Mouse (Mus musculus): ENCODE results near the gene Tyk2.

Tyk2 gene

GRCm38 (mm10) chr9:21113751-21114150, 17.3 kb downstream of the Tyk2 start:
- 92% methylated on average over 6 of the region's 6 CpGs for WGBS

- WGBS: 68% methylated on average over 23 of the region's 23 CpGs
These were observed 23.3 kb downstream of the Tyk2 start for GRCm38 (mm10) chr9:21107607-21108237.

DNA sequence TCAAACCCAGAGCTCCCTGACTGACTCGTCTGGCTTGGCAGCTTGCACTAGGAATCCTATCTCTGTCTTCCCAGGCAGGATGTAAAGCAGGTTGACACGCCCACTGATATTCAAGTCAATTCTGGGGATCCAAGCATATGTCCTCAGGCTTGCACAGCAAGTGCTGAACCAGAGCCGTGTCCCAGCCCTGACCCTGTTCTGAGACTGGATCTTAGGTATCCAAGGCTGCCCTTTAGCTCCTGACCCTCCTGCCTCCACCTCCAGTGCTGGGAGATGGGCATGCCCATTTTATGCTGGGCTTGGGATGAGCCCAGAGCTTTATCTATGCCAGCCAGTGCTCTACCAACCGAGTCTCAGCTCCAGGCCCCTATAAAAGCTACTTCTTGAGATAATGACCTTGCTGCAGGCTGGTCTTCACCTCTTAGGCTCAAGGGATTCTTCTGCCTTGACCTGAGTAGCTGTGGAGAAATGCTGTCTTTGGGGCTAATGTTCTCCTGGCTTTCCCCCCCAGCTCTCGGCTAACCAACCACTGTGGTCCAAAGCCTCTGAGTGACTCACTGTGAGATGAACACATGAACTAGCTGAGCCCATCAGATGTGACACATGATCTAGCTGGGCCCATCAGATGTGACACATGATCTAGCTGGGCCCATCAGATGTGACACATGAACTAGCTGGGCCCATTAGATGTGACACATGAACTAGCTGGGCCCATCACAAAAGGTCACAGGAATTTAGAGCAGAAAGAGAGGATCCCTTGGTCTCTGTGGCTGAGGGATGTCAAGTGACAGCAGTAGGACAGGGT, 25.1 kb downstream of the Tyk2 start:
- WGBS: 55% methylated on average over 5 of the region's 5 CpGs

DNA sequence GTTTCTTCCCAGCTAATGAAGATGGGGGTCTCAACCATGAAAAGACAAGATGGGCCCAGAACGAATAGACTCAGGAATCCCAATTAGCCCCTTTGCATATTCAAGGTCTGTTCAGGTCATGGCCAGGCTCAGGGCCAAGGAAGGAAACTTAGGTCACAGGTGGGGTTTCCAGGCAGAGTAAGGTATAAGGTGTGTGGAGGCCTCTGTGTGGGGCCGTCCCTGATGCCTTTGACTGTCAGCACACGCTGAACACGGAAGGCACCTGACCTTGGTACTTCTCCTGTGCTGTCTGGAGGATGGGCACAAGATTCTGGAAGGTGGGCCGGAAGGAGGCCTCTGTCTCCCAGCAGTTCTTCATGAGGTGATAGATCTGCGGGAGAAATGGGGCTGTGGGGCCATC, 26.2 kb downstream of the Tyk2 start:
- 85% methylated on average over 6 of the region's 6 CpGs for WGBS

- WGBS: 92% methylated on average over 2 of the region's 2 CpGs
These were observed 29.0 kb downstream of the Tyk2 start for GRCm38 (mm10) chr9:21102076-21102475.

DNA sequence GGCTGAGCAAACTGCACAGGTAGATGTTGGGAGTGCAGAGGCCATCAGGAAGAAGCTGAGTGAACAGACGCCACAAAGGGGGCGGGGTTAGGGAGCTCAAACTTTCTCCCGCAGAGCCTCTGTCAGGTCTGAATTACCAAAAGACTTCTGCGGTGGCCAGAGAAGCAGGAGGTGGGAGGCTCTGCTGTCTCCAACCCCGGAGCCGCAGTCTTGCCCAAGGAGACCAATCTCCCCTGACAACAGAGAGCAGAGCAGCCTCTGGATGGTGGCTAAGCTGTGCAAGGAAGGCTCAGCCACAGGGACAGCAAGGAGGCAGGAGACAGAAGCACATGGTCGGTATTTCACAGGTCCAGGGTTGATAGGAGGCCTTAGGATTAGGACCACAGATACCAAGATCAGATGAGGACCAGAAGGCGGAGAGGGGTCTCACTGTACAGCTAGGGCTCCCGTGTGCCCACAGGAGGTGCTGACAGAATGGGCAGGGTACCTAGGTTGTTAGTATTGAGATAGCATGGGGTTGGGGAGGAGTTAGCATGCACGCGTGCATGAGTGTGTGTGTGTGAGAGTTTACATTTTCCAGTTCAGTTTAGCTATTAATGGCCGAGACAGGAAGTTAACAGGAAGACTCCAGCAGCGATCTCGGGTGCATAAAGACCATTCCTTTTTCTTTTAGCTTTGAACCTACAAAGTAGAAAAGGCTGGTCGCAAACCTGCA, 30.4 kb downstream of the Tyk2 start:
- WGBS: 55% methylated on average over 15 of the region's 15 CpGs

DNA sequence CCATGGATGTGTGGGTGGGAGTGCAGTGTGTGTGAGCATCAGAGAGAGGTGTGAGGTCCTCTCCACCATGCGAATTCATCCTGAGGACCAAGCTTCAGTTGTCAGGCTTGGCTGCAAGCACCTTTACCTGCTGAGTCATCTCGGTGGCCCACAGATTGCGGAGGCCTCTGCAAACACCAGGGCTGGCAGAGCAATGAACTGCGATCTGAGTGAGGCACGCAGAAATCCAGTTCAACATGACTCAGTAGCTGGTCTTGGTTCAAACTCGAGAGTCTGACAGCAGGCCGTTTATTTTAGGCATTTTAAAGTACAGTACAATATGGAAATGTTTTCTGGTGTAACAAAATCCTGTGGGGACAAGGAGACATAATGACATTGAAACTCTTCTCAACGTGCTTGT, 33.2 kb downstream of the Tyk2 start:
- WGBS: 45% methylated on average over 8 of the region's 8 CpGs

DNA sequence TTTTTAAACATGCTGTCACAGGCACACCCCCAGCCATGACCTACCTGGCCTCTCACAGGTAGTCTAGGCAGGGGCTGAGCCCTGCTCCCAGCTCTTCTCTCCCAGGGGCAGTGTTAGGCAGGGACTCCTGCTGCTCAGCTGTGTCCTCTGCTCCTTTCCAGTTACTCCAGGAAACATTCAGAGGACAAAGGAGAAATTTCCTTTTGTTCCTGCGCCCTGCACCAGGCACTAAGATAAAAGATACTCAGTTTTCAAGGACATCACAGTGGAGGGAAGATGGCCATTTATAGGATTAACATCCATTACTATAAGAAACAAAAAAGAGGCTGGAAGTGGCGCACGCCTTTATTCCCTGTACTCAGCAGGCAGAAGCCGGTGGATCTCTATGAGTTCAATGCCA, 35.1 kb downstream of the Tyk2 start:
- WGBS: 93% methylated on average over 4 of the region's 4 CpGs

DNA sequence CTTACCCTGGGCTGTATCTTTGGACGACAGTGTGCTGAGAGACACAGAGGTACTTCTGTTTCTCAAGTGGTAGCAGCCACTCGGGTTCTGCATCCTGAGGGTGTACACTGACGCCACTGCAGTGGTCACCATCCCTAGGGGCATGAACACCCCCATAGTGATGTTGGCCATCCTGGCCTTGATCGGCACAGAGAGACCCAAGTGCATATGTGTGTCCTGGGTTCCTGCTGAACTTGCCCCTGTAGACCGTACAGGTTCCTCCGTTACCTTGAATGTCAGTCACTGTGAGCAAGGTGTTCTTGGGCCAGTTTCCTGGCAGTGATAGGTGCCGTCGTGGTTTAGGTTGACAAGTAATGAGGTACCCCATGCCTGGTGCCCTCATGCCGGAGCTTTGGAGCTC, 37.6 kb downstream of the Tyk2 start:
- 97% methylated on average over 9 of the region's 9 CpGs for WGBS

DNA sequence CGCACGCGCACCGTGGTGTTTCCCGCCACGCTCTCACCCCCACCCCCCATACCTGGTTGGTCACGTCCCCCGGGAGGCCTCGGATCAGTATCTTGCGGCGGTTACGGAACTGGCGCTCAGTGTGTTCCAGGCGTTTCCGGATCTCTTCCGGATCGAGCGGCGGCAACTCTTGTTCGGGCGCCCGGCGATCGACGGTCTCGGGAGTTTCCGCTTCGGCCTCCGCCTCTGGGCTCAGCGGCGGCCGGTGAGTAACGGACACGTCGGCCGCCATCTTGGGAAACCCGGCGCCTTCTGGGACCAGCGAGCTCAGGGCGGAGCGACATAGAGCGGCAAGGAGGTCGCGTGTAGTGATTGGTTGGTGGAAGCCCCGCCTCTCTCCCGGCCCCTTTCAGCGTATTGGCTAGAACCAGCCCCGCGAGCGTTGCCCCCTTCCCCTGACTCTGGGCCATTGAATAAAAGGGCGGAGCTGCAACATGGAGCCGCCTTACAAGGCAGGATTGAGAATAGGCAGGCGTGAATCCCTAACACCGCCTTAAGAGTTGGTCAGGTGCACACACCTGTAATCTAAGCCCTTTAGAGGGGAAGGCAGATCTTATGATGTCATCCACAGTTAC, 39.2 kb downstream of the Tyk2 start, which contains the start of the genes Gm38431 and Raver1:
Gene Gm38431, minus strand, starts transcription at position 291 of the 614 bp plus-strand sequence.
Gene Raver1, minus strand, starts transcription at position 302 of the 614 bp plus-strand sequence.
- WGBS: under 1% methylated on average over 54 of the region's 54 CpGs

- 2% methylated on average over 24 of the region's 24 CpGs for whole genome bisulfite sequencing
These were observed 39.9 kb downstream of the Tyk2 start for GRCm38 (mm10) chr9:21090972-21091706.

DNA sequence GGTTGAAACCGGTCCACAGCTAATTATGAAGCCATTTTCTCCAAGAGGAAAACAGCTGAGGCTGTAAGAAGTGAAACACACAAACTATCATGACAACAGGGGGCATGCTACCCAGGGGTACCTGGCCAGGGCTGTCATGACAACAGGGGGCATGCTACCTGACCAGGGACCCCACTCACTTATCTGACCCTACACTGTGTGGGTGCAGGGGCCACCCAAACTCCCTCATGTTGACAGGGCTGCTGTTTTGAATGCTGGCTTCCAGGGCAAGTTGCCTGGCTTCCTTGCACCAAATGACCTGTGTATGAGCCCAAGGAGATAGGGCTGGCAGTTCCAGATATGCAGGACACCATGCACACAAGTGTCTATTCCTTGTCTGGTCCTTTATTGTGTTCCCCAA, 40.5 kb downstream of the Tyk2 start:
- WGBS: 74% methylated on average over 1 of the region's 1 CpGs

GRCm38 (mm10) chr9:21083324-21083723, 47.7 kb downstream of the Tyk2 start:
- WGBS: 45% methylated on average over 3 of the region's 3 CpGs

GRCm38 (mm10) chr9:21081127-21081526, 49.9 kb downstream of the Tyk2 start:
- 63% methylated on average over 9 of the region's 9 CpGs for WGBS

DNA sequence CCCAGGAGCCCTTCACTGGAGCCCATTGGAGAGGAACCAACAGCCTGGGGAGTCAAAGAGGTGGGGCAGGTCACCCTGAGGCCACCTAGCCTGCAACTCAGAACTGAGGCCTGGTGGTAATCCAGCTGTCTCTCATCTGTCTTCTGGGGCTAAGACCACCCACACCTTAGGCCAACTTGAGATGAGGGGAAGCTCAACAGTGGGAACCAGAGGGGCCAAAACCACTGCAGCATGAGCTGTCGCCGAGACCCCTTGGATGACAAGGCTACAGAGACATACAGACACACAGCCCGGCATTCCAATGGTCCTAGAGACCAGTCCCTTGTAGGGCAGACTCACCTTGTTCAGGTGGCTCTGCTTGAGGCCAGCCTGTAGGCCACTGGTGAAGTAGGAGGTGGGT, 55.4 kb downstream of the Tyk2 start:
- 91% methylated on average over 3 of the region's 3 CpGs for WGBS

GRCm38 (mm10) chr9:21074173-21074572, 56.9 kb downstream of the Tyk2 start:
- WGBS: 49% methylated on average over 1 of the region's 1 CpGs

DNA sequence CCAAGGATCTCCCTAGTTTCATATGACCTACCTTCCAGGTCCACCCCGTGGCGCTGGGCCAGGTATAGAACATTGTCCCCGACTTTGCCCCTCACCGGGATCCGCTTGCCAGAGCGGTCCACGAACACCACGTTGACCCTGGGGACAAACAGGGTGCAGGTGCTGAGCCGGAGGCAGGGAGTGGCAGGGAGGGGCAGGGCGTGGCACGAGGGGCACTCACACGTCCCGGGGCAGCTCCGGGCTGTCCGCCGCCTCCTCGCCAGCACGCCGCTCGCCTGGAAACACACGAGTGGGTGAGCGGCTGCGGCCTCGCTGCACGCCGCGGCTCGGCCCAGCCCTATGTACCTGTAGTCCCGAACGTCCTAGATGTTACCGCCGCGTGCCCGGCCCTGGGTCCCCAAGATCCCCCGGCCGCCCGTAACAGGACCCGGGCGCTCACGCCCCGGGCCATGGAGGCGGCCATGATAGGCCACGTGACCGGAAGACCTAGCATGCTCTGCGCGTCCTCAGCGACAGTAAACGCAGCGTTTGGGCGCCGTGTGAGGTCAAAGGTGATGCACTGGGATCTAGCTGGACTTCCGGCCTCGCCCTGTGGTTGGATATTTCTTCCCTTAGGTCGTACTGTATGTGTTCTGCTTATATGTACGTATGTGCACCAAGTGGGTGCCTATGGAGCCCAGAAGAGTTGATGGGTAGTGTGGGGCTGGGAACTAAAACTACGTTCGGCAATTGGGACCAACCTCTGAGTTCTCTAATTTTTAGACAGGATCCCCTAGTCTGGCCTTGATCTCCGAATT, 57.8 kb downstream of the Tyk2 start, which contains the start of the genes Gm49373 and Fdx1l:
Gene Gm49373, minus strand, starts transcription at position 53 of the 797 bp plus-strand sequence.
Gene Fdx1l, minus strand, starts transcription at position 571 of the 797 bp plus-strand sequence.
- WGBS: 1% methylated on average over 58 of the region's 58 CpGs

- 6% methylated on average over 4 of the region's 4 CpGs for WGBS
These were observed 58.4 kb downstream of the Tyk2 start for GRCm38 (mm10) chr9:21072641-21073040.

DNA sequence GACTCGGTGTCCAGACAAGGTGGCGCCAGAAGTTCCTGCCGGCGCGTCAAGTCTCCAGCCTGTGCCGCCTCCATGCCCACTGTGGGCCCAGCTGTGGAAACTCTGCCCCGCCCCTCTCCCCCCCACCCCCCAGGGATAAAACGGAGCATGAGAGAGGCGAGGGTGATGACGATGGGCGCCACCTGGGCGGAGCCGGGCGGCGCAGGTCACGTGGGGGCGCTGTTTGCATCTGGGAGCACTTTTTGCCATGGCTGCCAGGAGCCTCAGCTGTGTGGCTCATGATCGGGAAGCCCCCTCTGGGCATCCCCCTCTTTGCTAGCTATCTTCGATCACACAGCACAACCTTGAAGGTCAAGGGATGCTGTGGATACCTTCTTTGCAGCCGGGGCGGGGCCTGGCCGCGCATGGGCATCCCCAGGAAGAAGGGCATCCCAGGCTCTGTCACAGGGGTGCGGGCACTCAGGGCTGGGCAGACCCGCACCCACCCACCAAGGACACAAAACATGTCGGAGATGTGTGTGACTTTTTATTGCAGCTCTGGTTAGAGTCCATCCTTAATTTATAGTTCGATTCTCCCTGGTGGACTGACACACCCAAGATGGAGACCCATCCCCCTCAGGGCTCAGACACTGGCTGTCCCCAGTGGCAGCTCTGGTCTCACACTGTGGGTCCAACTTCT, 63.9 kb downstream of the Tyk2 start, which contains the start of gene Zglp1:
Gene Zglp1, minus strand, starts transcription at position 88 of the 679 bp plus-strand sequence.
- 85% methylated on average over 27 of the region's 27 CpGs for WGBS

- 80% methylated on average over 2 of the region's 2 CpGs for WGBS
These were observed 68.1 kb downstream of the Tyk2 start for GRCm38 (mm10) chr9:21062928-21063327.
